Mouse (Mus musculus): ENCODE data around the gene C1qbp.

C1qbp gene

GRCm38 (mm10) chr11:70982557-70983228, at the start of gene C1qbp:
C1qbp (minus strand) TSS chr11:70983026.
- peak; percentile 95 to 98 for DNase-seq

- DNase-seq = no peak
Observed at GRCm38 (mm10) chr11:71032070-71032469, 49.2 kb upstream of the C1qbp start.

- DNase-seq = no peak
Observed at GRCm38 (mm10) chr11:71029403-71030118, 46.7 kb upstream of the C1qbp start.

- DNase-seq = no peak
Observed at GRCm38 (mm10) chr11:71028280-71028679, 45.5 kb upstream of the C1qbp start.

- peak; percentile 98 to 99 for DNase-seq
Observed at GRCm38 (mm10) chr11:71019201-71020068, 36.6 kb upstream of the C1qbp start, which contains the start of the genes Mis12 and Derl2. Mis12 (plus strand) TSS chr11:71019611. Derl2 (minus strand) TSS chr11:71019841.

GRCm38 (mm10) chr11:71018416-71019200, 35.8 kb upstream of the C1qbp start:
- no peak for DNase-seq

- DNase-seq = no peak
Observed at GRCm38 (mm10) chr11:71017051-71017450, 34.2 kb upstream of the C1qbp start.

GRCm38 (mm10) chr11:71012743-71013142, 29.9 kb upstream of the C1qbp start:
- DNase-seq = no peak

GRCm38 (mm10) chr11:71008321-71008720, 25.5 kb upstream of the C1qbp start:
- peak in 1 of 2 experiments; percentile 7 for DNase-seq

- no peak for DNase-seq
Observed at GRCm38 (mm10) chr11:71007831-71008230, 25.0 kb upstream of the C1qbp start.

- DNase-seq = no peak
Observed at GRCm38 (mm10) chr11:71007026-71007425, 24.2 kb upstream of the C1qbp start.

- DNase-seq = no peak
Observed at GRCm38 (mm10) chr11:71005046-71005445, 22.2 kb upstream of the C1qbp start.

- peak; percentile 97 to 99 for DNase-seq
Observed at GRCm38 (mm10) chr11:71004316-71004773, 21.5 kb upstream of the C1qbp start, which contains the start of gene Dhx33. Dhx33 (minus strand) TSS chr11:71004437.

GRCm38 (mm10) chr11:71003611-71004315, 20.9 kb upstream of the C1qbp start:
- peak; percentile 49 to 70 for DNase-seq

- no peak for DNase-seq
Observed at GRCm38 (mm10) chr11:71001167-71001566, 18.3 kb upstream of the C1qbp start.

- no peak for DNase-seq
Observed at GRCm38 (mm10) chr11:70982030-70982429, 796 bp downstream of the C1qbp start.

- no peak for DNase-seq
Observed at GRCm38 (mm10) chr11:70980751-70981510, 1.9 kb downstream of the C1qbp start.

GRCm38 (mm10) chr11:70980232-70980631, 2.6 kb downstream of the C1qbp start:
- DNase-seq = no peak

- DNase-seq = no peak
Observed at GRCm38 (mm10) chr11:70977293-70977692, 5.5 kb downstream of the C1qbp start.

- no peak for DNase-seq
Observed at GRCm38 (mm10) chr11:70975193-70975592, 7.6 kb downstream of the C1qbp start.

- peak in 1 of 2 experiments; percentile 27 for DNase-seq
Observed at GRCm38 (mm10) chr11:70973947-70974346, 8.9 kb downstream of the C1qbp start.

All from kidney, postnatal 36 days (tissue).